Mouse (Mus musculus) liver, embryonic 14.5 days (tissue): ENCODE results near the gene AI467606. TPM values are rescaled to one million over a fixed set of nuclear protein-coding genes. Genes with fewer than 3 reads are reported as not detected.

Experiments used
- ATAC-seq: fragments of 200-750 bp; cut with Nextera tagmentation; 2 replicates; pipeline ENCODE4 v1.8.0; 2017; ENCODE audit warnings: moderate number of reproducible peaks, mild to moderate bottlenecking, moderate library complexity; ENCODE audit not compliant: insufficient read depth
- DNase-seq, 3 experiments: peaks; one replicate each; pipeline ENCODE4 v3.0.0-alpha.2; 2012 to 2013; ENCODE audit warnings: low read depth in 3 of 3, low spot score in 3 of 3
- H3K27ac ChIP-seq: fragments of 300-500 bp; sonication (generic); 2 replicates; pipeline ENCODE4 v1.5.1; 2014; ENCODE audit warnings: moderate library complexity, mild to moderate bottlenecking, control low read depth, inconsistent platforms
- H3K27me3 ChIP-seq: fragments of 300-500 bp; sonication (generic); 2 replicates; pipeline ENCODE4 v1.6.1; 2014; ENCODE audit warnings: mild to moderate bottlenecking, low read length, moderate library complexity; ENCODE audit not compliant: control insufficient read depth, insufficient read depth
- H3K36me3 ChIP-seq: fragments of 300-500 bp; sonication (generic); replicated peaks from 2 replicates; pipeline ENCODE4 v1.6.1; 2014; ENCODE audit warnings: low read depth; ENCODE audit not compliant: control insufficient read depth, insufficient read depth
- H3K4me1 ChIP-seq, 2 experiments: fragments of 200-500 bp in 1 of 2; fragments of 300-500 bp in 1 of 2; sonication (generic) in 1 of 2; replicated peaks; 2 replicates each; pipeline ENCODE4 v1.6.1; 2012 to 2014; ENCODE audit warnings: antibody characterized with exemption in 1 of 2, inconsistent platforms in 1 of 2, low read length in 1 of 2; ENCODE audit not compliant: control insufficient read depth in 2 of 2, insufficient read depth in 2 of 2
- H3K4me2 ChIP-seq: fragments of 300-500 bp; sonication (generic); 2 replicates; pipeline ENCODE4 v1.6.1; 2014; ENCODE audit warnings: low read depth, mild to moderate bottlenecking, control low read depth, moderate library complexity
- H3K4me3 ChIP-seq, 2 experiments: fragments of 200-500 bp in 1 of 2; fragments of 300-500 bp in 1 of 2; sonication (generic) in 1 of 2; 2 replicates each; pipeline ENCODE4 v1.5.1; 2012 to 2014; ENCODE audit warnings: low read depth in 2 of 2, low read length in 2 of 2, mild to moderate bottlenecking in 2 of 2, control low read depth in 1 of 2, inconsistent platforms in 1 of 2, moderate library complexity in 1 of 2; ENCODE audit not compliant: insufficient read depth in 1 of 2
- H3K9ac ChIP-seq: fragments of 300-500 bp; sonication (generic); replicated peaks from 2 replicates; pipeline ENCODE4 v1.6.1; 2014; ENCODE audit warnings: mild to moderate bottlenecking, control low read depth, moderate library complexity
- H3K9me3 ChIP-seq: fragments of 300-500 bp; sonication (generic); 2 replicates; pipeline ENCODE4 v1.6.1; 2016; ENCODE audit warnings: low read length, mixed read lengths; ENCODE audit not compliant: control insufficient read depth
- CTCF ChIP-seq: IDR thresholded peaks from 2 replicates; pipeline ENCODE4 v1.5.1; 2016; ENCODE audit warnings: antibody characterized with exemption, low read depth, control low read depth
- EP300 ChIP-seq: IDR thresholded peaks from 2 replicates; pipeline ENCODE4 v1.6.1; 2016; ENCODE audit warnings: antibody characterized with exemption, low read depth
- WGBS: fragments of 180-500 bp; shearing (Covaris S2); extraction: QIAGEN DNeasy Blood & Tissue Kit; methylation state at CpG from one replicate; pipeline ENCODE4 v1.1.7; 2014; ENCODE audit not compliant: insufficient replicate concordance; 5-methylcytosine and 5-hydroxymethylcytosine counted together
- polyA plus RNA-seq, 2 experiments: library from polyadenylated mRNA; depleted of rRNA in 1 of 2; stranded (reverse) in 1 of 2; unstranded in 1 of 2; fragments of >200 nt; fragmentation: Nextera tagmentation in 1 of 2; extraction: Ambion mirVana in 1 of 2; gene quantifications; 2 replicates each; pipeline versions ENCODE4 v1.2.1 to v1.2.3; 2012 to 2014

The AI467606 gene
- polyA plus RNA-seq, 2 experiments: 5.3 to 7.6 TPM

- Histone ChIP-seq H3K27ac (no peak overlapping the region), H3K36me3 (no peaks in the 10 kb centered on the region), H3K4me3 (no peak overlapping the region), H3K4me1 (peaks cover 0 to 4% of the 10 kb centered on the region in 2 experiments; a peak in 2 of 4 replicates), H3K4me2 (no peak overlapping the region), H3K27me3 (no peaks in the 10 kb centered on the region), H3K9me3 (no peaks in the 10 kb centered on the region), H3K9ac (no peak overlapping the region)
- DNase-seq: no peak
- no peak for ATAC-seq
- WGBS: 68% methylated on average over 7 of the region's 7 CpGs
- TF ChIP-seq CTCF (no peak), EP300 (no peak)
These were observed 14.4 kb downstream of the AI467606 start for GRCm38 (mm10) chr7:127105551-127105950.

GRCm38 (mm10) chr7:127110239-127111007 is 19.3 kb downstream of the AI467606 start:
- Histone ChIP-seq H3K27me3 (no peaks in the 10 kb centered on the region), H3K4me3 (no peak overlapping the region), H3K9ac (no peak overlapping the region), H3K4me1 (peaks cover 3 to 13% of the 10 kb centered on the region in 2 experiments; a peak in 3 of 4 replicates), H3K27ac (no peak overlapping the region), H3K36me3 (no peaks in the 10 kb centered on the region), H3K9me3 (no peaks in the 10 kb centered on the region), H3K4me2 (no peak overlapping the region)
- WGBS: 42% methylated on average over 18 of the region's 18 CpGs
- peak; percentile 93 for TF ChIP-seq CTCF
- TF ChIP-seq EP300: no peak
- ATAC-seq (0 out of 2 replicates have a peak, but pooled peaks have one; percentile 33), DNase-seq (no peak)

GRCm38 (mm10) chr7:127111461-127111860 is 20.3 kb downstream of the AI467606 start:
- H3K4me2 ChIP-seq: no peak overlapping the region
- ATAC-seq: peak; percentile 56
- TF ChIP-seq CTCF (peak; percentile 98), EP300 (no peak)
- no peak overlapping the region for H3K9ac ChIP-seq
- H3K27me3 ChIP-seq: no peaks in the 10 kb centered on the region
- peak; percentile 61 to 66 (median 64) for DNase-seq
- peaks cover 3 to 13% of the 10 kb centered on the region in 2 experiments; a peak in 3 of 4 replicates for H3K4me1 ChIP-seq
- H3K36me3 ChIP-seq: no peaks in the 10 kb centered on the region; the same call in 1 of the 2 replicates
- 27% methylated on average over 6 of the region's 6 CpGs for WGBS
- no peaks in the 10 kb centered on the region for H3K9me3 ChIP-seq
- no peak overlapping the region for H3K27ac ChIP-seq
- no peak overlapping the region for H3K4me3 ChIP-seq

GRCm38 (mm10) chr7:127112251-127112841 is 21.2 kb downstream of the AI467606 start:
- H3K36me3 ChIP-seq: no peaks in the 10 kb centered on the region; the same call in 1 of the 2 replicates
- no peak overlapping the region for H3K4me3 ChIP-seq
- no peak overlapping the region for H3K9ac ChIP-seq
- 62% methylated on average over 12 of the region's 12 CpGs for WGBS
- H3K27ac ChIP-seq: no peak overlapping the region
- no peak overlapping the region for H3K4me2 ChIP-seq
- no peak for DNase-seq
- no peaks in the 10 kb centered on the region for H3K27me3 ChIP-seq
- no peak for ATAC-seq
- H3K9me3 ChIP-seq: no peaks in the 10 kb centered on the region
- H3K4me1 ChIP-seq: peaks cover 3 to 15% of the 10 kb centered on the region in 2 experiments; a peak in 3 of 4 replicates
- no peak for TF ChIP-seq EP300
- TF ChIP-seq CTCF: no peak

GRCm38 (mm10) chr7:127112921-127113597 is 21.9 kb downstream of the AI467606 start:
- Histone ChIP-seq H3K4me3 (no peak overlapping the region), H3K9me3 (no peaks in the 10 kb centered on the region), H3K4me2 (no peak overlapping the region), H3K4me1 (peaks cover 3 to 15% of the 10 kb centered on the region in 2 experiments; a peak in 3 of 4 replicates), H3K36me3 (no peaks in the 10 kb centered on the region; the same call in 1 of the 2 replicates), H3K9ac (no peak overlapping the region), H3K27me3 (no peaks in the 10 kb centered on the region), H3K27ac (no peak overlapping the region)
- no peak for ATAC-seq
- 33% methylated on average over 9 of the region's 9 CpGs for WGBS
- no peak for DNase-seq
- TF ChIP-seq EP300 (no peak), CTCF (no peak)
